Mouse (Mus musculus): Measurements from ENCODE around the gene Pla2g5. TPM values are rescaled to one million over a fixed set of nuclear protein-coding genes. Genes with fewer than 3 reads are reported as not detected.

Pla2g5 gene
- 2.1 TPM for polyA plus RNA-seq (2015; fragmentation: Illumina TruSeq; extraction: RNeasy Lipid Tissue Mini Kit (QIAGEN cat#74804); ENCODE audit: low read depth, low replicate concordance)

GRCm38 (mm10) chr4:138863344-138863998 lies at the start of gene Pla2g5:
Gene Pla2g5, minus strand, starts transcription at chr4:138863482.

GRCm38 (mm10) chr4:138877731-138878130 lies 14.4 kb upstream of the Pla2g5 start, which contains the start of gene Pla2g2e:
Gene Pla2g2e, plus strand, starts transcription at chr4:138877942.

GRCm38 (mm10) chr4:138873864-138874263 lies 10.6 kb upstream of the Pla2g5 start, which contains the start of gene Gm13030:
Gene Gm13030, minus strand, starts transcription at chr4:138873964.

GRCm38 (mm10) chr4:138775435-138775834 lies 87.8 kb downstream of the Pla2g5 start, which contains the start of gene Pla2g2d:
Gene Pla2g2d, plus strand, starts transcription at chr4:138775735.

GRCm38 (mm10) chr4:138757416-138757815 lies 105.9 kb downstream of the Pla2g5 start, which contains the start of gene Pla2g2f:
Gene Pla2g2f, minus strand, starts transcription at chr4:138757626.

Other genes with a start within 250 kb of the Pla2g5 start
- gene Vwa5b1, start 227.6 kb downstream of the Pla2g5 start, polyA plus RNA-seq (2015; fragmentation: Illumina TruSeq; extraction: RNeasy Lipid Tissue Mini Kit (QIAGEN cat#74804); ENCODE audit: low read depth, low replicate concordance): 2.4 TPM
- not detected for gene Pla2g2c, start 138.7 kb downstream of the Pla2g5 start, polyA plus RNA-seq (2015; fragmentation: Illumina TruSeq; extraction: RNeasy Lipid Tissue Mini Kit (QIAGEN cat#74804); ENCODE audit: low read depth, low replicate concordance)
- 2.0 TPM for gene Ubxn10, start 126.3 kb downstream of the Pla2g5 start, polyA plus RNA-seq (2015; fragmentation: Illumina TruSeq; extraction: RNeasy Lipid Tissue Mini Kit (QIAGEN cat#74804); ENCODE audit: low read depth, low replicate concordance)
- 0.82 TPM for gene Pla2g2f, start 105.9 kb downstream of the Pla2g5 start, polyA plus RNA-seq (2015; fragmentation: Illumina TruSeq; extraction: RNeasy Lipid Tissue Mini Kit (QIAGEN cat#74804); ENCODE audit: low read depth, low replicate concordance)
- gene Pla2g2d, start 87.7 kb downstream of the Pla2g5 start, polyA plus RNA-seq (2015; fragmentation: Illumina TruSeq; extraction: RNeasy Lipid Tissue Mini Kit (QIAGEN cat#74804); ENCODE audit: low read depth, low replicate concordance): 0.34 TPM
- not detected for gene Gm13030, start 10.5 kb upstream of the Pla2g5 start, polyA plus RNA-seq (2015; fragmentation: Illumina TruSeq; extraction: RNeasy Lipid Tissue Mini Kit (QIAGEN cat#74804); ENCODE audit: low read depth, low replicate concordance)
- gene Pla2g2e, start 14.5 kb upstream of the Pla2g5 start, polyA plus RNA-seq (2015; fragmentation: Illumina TruSeq; extraction: RNeasy Lipid Tissue Mini Kit (QIAGEN cat#74804); ENCODE audit: low read depth, low replicate concordance): not detected
- 10.1 TPM for gene Otud3, start 50.5 kb upstream of the Pla2g5 start, polyA plus RNA-seq (2015; fragmentation: Illumina TruSeq; extraction: RNeasy Lipid Tissue Mini Kit (QIAGEN cat#74804); ENCODE audit: low read depth, low replicate concordance)
- gene Rnf186, start 103.6 kb upstream of the Pla2g5 start, polyA plus RNA-seq (2015; fragmentation: Illumina TruSeq; extraction: RNeasy Lipid Tissue Mini Kit (QIAGEN cat#74804); ENCODE audit: low read depth, low replicate concordance): not detected
- gene Tmco4, start 109.4 kb upstream of the Pla2g5 start, polyA plus RNA-seq (2015; fragmentation: Illumina TruSeq; extraction: RNeasy Lipid Tissue Mini Kit (QIAGEN cat#74804); ENCODE audit: low read depth, low replicate concordance): 1.5 TPM
- 4.0 TPM for gene Htr6, start 212.1 kb upstream of the Pla2g5 start, polyA plus RNA-seq (2015; fragmentation: Illumina TruSeq; extraction: RNeasy Lipid Tissue Mini Kit (QIAGEN cat#74804); ENCODE audit: low read depth, low replicate concordance)
- gene Nbl1, start 229.5 kb upstream of the Pla2g5 start, polyA plus RNA-seq (2015; fragmentation: Illumina TruSeq; extraction: RNeasy Lipid Tissue Mini Kit (QIAGEN cat#74804); ENCODE audit: low read depth, low replicate concordance): 59.3 TPM

All from brain, adult 10 weeks (tissue).